Mouse (Mus musculus) lung, postnatal 0 days (tissue): ENCODE results near the gene Ccdc120.

ENCODE experiments used
- CTCF ChIP-seq: IDR thresholded peaks from 2 replicates; pipeline ENCODE4 v1.5.1; 2016; ENCODE audit warnings: antibody characterized with exemption, mild to moderate bottlenecking
- EP300 ChIP-seq: IDR thresholded peaks from 2 replicates; pipeline ENCODE4 v1.6.1; 2016; ENCODE audit warnings: antibody characterized with exemption, mild to moderate bottlenecking, control low read depth

GRCm38 (mm10) chrX:7764657-7765280 is 14.1 kb upstream of the Ccdc120 start:
- TF ChIP-seq CTCF (no peak), EP300 (no peak)
